Mouse (Mus musculus) kidney, embryonic 16.5 days (tissue): Measurements from ENCODE around the gene Top1. TPM values are rescaled to one million over a fixed set of nuclear protein-coding genes. Genes with fewer than 3 reads are reported as not detected.

Experiments used
- ATAC-seq: fragments of 200-750 bp; cut with Nextera tagmentation; 2 replicates; pipeline ENCODE4 v1.8.0; 2017; ENCODE audit warnings: moderate TSS enrichment; ENCODE audit not compliant: low FRiP score, low TSS enrichment
- H3K27ac ChIP-seq: fragments of 300-500 bp; sonication (generic); 2 replicates; pipeline ENCODE4 v1.5.1; 2014; ENCODE audit warnings: low read length
- H3K27me3 ChIP-seq: fragments of 300-500 bp; sonication (generic); 2 replicates; pipeline ENCODE4 v1.6.1; 2014; ENCODE audit warnings: low read length, control low read depth, mixed read lengths; ENCODE audit not compliant: insufficient read depth
- H3K36me3 ChIP-seq: fragments of 300-500 bp; sonication (generic); 2 replicates; pipeline ENCODE4 v1.6.1; 2014; ENCODE audit warnings: low read length, control low read depth, mixed read lengths; ENCODE audit not compliant: insufficient read depth
- H3K4me1 ChIP-seq: fragments of 300-500 bp; sonication (generic); 2 replicates; pipeline ENCODE4 v1.6.1; 2014; ENCODE audit warnings: low read length, control low read depth, mixed read lengths; ENCODE audit not compliant: insufficient read depth
- H3K4me2 ChIP-seq: fragments of 300-500 bp; sonication (generic); replicated peaks from 2 replicates; pipeline ENCODE4 v1.6.1; 2014; ENCODE audit warnings: low read depth, low read length
- H3K4me3 ChIP-seq: fragments of 300-500 bp; sonication (generic); 2 replicates; pipeline ENCODE4 v1.5.1; 2014; ENCODE audit warnings: mild to moderate bottlenecking, low read length
- H3K9ac ChIP-seq: fragments of 300-500 bp; sonication (generic); replicated peaks from 2 replicates; pipeline ENCODE4 v1.6.1; 2014; ENCODE audit warnings: low read length
- H3K9me3 ChIP-seq: fragments of 300-500 bp; sonication (generic); 2 replicates; pipeline ENCODE4 v1.6.1; 2016; ENCODE audit warnings: low read length, control low read depth
- WGBS: fragments of 180-500 bp; shearing (Covaris S2); extraction: QIAGEN DNeasy Blood & Tissue Kit; methylation state at CpG from one replicate; pipeline ENCODE4 v1.1.7; 2014; 5-methylcytosine and 5-hydroxymethylcytosine counted together
- polyA plus RNA-seq: library from polyadenylated mRNA; unstranded; fragments of >200 nt; fragmentation: Nextera tagmentation; extraction: Ambion mirVana; gene quantifications from 2 replicates; pipeline ENCODE4 v1.2.1, GENCODE M21; 2015

The Top1 gene
- polyA plus RNA-seq, 1 experiment from 2014 or later: 67.7 TPM

DNA sequence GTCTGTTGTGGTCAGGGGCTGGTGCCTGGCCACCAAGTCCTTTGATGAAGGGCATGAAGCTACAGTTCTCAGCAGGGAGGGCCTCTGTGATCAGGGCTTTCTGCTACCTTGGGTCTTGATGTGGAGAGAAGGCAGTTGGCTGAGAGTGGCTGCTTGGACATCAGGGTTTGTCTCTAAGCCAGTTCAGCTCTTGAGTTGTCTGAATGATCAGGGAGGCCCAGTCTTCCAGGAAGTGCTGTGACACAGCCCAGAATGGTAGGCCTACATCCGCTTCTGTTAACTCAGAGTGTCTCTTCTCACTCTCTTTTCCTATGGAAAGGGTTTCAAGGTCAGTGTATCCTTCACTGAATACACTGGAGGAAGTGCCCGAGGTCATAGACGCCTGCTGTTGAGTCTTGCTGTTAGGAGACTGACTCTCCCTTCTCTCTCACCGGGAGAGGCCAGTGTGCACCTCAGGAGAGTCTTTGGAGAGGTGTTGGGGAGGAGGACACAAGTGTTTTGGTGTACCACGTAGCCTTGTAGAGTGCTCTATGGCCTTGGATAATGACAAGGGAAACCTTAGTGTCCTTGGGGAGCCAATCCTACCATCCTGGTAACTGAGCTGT lies 90.1 kb downstream of the Top1 start:
- H3K27me3 ChIP-seq: no peaks in the 10 kb centered on the region
- H3K4me1 ChIP-seq: peaks cover 64% of the 10 kb centered on the region
- H3K9ac ChIP-seq: no peak overlapping the region
- H3K4me3 ChIP-seq: no peak overlapping the region
- WGBS: 80% methylated on average over 5 of the region's 5 CpGs
- no peak overlapping the region for H3K27ac ChIP-seq
- H3K36me3 ChIP-seq: peaks cover 22% of the 10 kb centered on the region
- H3K9me3 ChIP-seq: no peaks in the 10 kb centered on the region
- H3K4me2 ChIP-seq: no peak overlapping the region
- ATAC-seq: no peak

- H3K9me3 ChIP-seq: no peaks in the 10 kb centered on the region
- H3K4me2 ChIP-seq: no peak overlapping the region
- H3K9ac ChIP-seq: no peak overlapping the region
- peaks cover 67% of the 10 kb centered on the region for H3K4me1 ChIP-seq
- peaks cover 22% of the 10 kb centered on the region for H3K36me3 ChIP-seq
- ATAC-seq: no peak
- H3K4me3 ChIP-seq: no peak overlapping the region
- no peaks in the 10 kb centered on the region for H3K27me3 ChIP-seq
- 82% methylated on average over 3 of the region's 3 CpGs for WGBS
- H3K27ac ChIP-seq: no peak overlapping the region
Measured at GRCm38 (mm10) chr2:160736466-160736865, 90.8 kb downstream of the Top1 start.

DNA sequence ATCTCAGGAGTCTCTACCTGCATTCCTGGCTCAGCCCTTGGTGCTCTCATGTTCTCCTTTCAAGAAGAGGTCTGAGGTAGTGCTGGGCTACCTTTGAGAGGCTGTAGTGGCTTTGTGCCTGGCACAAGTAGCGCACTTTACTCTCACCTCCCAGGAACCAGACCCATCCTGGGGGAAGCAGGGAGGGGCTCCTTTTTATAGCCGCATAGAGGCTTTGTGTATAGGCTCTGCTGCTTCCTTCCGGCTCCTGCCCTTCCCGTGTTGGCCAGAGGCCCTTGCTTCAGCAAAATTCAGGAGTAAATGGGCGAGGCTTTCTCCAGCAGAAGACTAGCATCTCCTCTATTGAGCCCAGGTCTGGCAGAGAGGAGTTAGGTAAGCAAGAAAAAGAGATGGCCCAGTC lies 92.7 kb downstream of the Top1 start:
- Histone ChIP-seq H3K9ac (no peak overlapping the region), H3K4me3 (no peak overlapping the region), H3K9me3 (no peaks in the 10 kb centered on the region), H3K4me2 (no peak overlapping the region), H3K27me3 (no peaks in the 10 kb centered on the region), H3K36me3 (peaks cover 22% of the 10 kb centered on the region), H3K27ac (peak overlapping the region; percentile 17; the same call in 1 of the 2 replicates), H3K4me1 (peaks cover 61% of the 10 kb centered on the region)
- 47% methylated on average over 5 of the region's 5 CpGs for whole genome bisulfite sequencing
- ATAC-seq: no peak

GRCm38 (mm10) chr2:160739647-160740356 lies 94.1 kb downstream of the Top1 start:
- Histone ChIP-seq H3K4me1 (peaks cover 55% of the 10 kb centered on the region), H3K27me3 (no peaks in the 10 kb centered on the region), H3K9ac (no peak overlapping the region), H3K36me3 (peaks cover 22% of the 10 kb centered on the region), H3K9me3 (no peaks in the 10 kb centered on the region), H3K4me3 (no peak overlapping the region), H3K27ac (peak overlapping the region; percentile 43), H3K4me2 (no peak overlapping the region)
- ATAC-seq: 0 out of 2 replicates have a peak, but pooled peaks have one; percentile 17
- 40% methylated on average over 2 of the region's 2 CpGs for WGBS

GRCm38 (mm10) chr2:160740521-160741156 lies 95.0 kb downstream of the Top1 start:
- Histone ChIP-seq H3K4me1 (peaks cover 54% of the 10 kb centered on the region), H3K36me3 (peaks cover 14% of the 10 kb centered on the region), H3K4me2 (no peak overlapping the region), H3K9ac (no peak overlapping the region), H3K27ac (peak overlapping the region; percentile 63), H3K27me3 (no peaks in the 10 kb centered on the region), H3K4me3 (no peak overlapping the region), H3K9me3 (no peaks in the 10 kb centered on the region)
- 75% methylated on average over 11 of the region's 11 CpGs for WGBS
- no peak for ATAC-seq

GRCm38 (mm10) chr2:160741580-160741979 lies 95.9 kb downstream of the Top1 start:
- H3K9ac ChIP-seq: no peak overlapping the region
- H3K4me2 ChIP-seq: no peak overlapping the region
- WGBS: 68% methylated on average over 3 of the region's 3 CpGs
- peak overlapping the region; percentile 63 for H3K27ac ChIP-seq
- peaks cover 11% of the 10 kb centered on the region for H3K36me3 ChIP-seq
- no peaks in the 10 kb centered on the region for H3K27me3 ChIP-seq
- H3K4me3 ChIP-seq: no peak overlapping the region
- peak; percentile 53 for ATAC-seq
- H3K9me3 ChIP-seq: no peaks in the 10 kb centered on the region
- H3K4me1 ChIP-seq: peaks cover 48% of the 10 kb centered on the region

- Histone ChIP-seq H3K4me3 (no peak overlapping the region), H3K36me3 (peaks cover 11% of the 10 kb centered on the region), H3K27ac (peak overlapping the region; percentile 63), H3K27me3 (no peaks in the 10 kb centered on the region), H3K9me3 (no peaks in the 10 kb centered on the region), H3K9ac (0 out of 2 replicates have a peak overlapping the region, but pooled peaks have one; percentile 18), H3K4me1 (peaks cover 46% of the 10 kb centered on the region), H3K4me2 (no peak overlapping the region)
- ATAC-seq: peak; percentile 21; the same call in 1 of the 2 replicates
- 59% methylated on average over 1 of the region's 1 CpGs for WGBS
Measured at GRCm38 (mm10) chr2:160742161-160742609, 96.5 kb downstream of the Top1 start.

DNA sequence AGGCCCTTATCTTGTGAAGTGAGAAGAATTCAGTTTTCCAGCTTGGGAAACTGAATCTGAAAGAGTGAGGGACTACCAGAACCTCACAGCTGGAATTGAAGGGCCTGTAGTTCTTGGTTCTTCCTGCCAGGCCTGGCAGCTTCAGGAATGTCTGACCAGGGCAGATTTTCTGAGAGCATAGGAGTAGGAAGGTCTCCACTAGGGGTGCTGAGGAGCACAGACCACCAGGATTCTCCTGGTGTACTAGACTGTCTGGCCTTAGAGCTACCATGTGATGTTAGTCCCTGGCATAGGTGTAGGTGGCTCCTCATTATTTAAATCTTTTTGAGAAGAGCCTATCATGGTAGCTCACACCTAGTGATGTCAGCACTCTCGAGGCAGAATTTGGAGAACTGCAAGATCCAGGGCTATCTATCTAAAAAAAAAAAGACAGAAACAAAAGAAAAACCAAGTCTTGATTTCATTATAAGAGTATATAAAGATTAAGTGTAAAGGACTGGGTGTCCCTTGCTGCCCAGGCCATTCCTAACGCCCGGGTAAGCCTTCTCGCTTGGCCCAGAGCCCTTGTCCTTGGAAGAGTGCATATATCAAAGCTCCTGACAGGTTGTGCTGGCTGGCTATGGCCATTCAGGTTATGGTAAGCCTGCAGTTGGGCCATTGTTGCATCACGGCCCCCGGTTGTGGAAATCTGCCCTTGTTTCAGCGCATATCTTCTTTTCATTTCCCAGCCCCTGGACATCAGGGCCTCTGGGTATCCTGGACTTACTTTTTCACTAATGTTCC lies 98.5 kb downstream of the Top1 start:
- no peak overlapping the region for H3K9ac ChIP-seq
- H3K36me3 ChIP-seq: peaks cover 30% of the 10 kb centered on the region
- peaks cover 40% of the 10 kb centered on the region for H3K4me1 ChIP-seq
- no peak for ATAC-seq
- H3K4me2 ChIP-seq: no peak overlapping the region
- H3K4me3 ChIP-seq: no peak overlapping the region
- 0 out of 2 replicates have a peak, but pooled peaks cover 4% of the 10 kb centered on the region for H3K9me3 ChIP-seq
- no peaks in the 10 kb centered on the region for H3K27me3 ChIP-seq
- WGBS: 78% methylated on average over 7 of the region's 7 CpGs
- peak overlapping the region; percentile 14; the same call in 1 of the 2 replicates for H3K27ac ChIP-seq

- ATAC-seq: no peak
- Histone ChIP-seq H3K27ac (peak overlapping the region; percentile 32), H3K27me3 (no peaks in the 10 kb centered on the region), H3K4me3 (no peak overlapping the region), H3K9ac (no peak overlapping the region), H3K4me1 (peaks cover 34% of the 10 kb centered on the region; the same call in 1 of the 2 replicates), H3K9me3 (0 out of 2 replicates have a peak, but pooled peaks cover 4% of the 10 kb centered on the region), H3K4me2 (no peak overlapping the region), H3K36me3 (peaks cover 36% of the 10 kb centered on the region)
- 77% methylated on average over 5 of the region's 5 CpGs for WGBS
Measured at GRCm38 (mm10) chr2:160744823-160745210, 99.1 kb downstream of the Top1 start.
